ENCODE assay signal across 8 mouse cellular contexts in genomic region chr8:69775149-69775534, GRCm38 (mm10). TPM values are rescaled to one million over a fixed set of nuclear protein-coding genes. Genes with fewer than 3 reads are reported as not detected.
A peak's percentile ranks its signal among the peaks of the same experiment; 100 is the strongest.
DNase-seq lines count a peak whose midpoint lies in the region; ATAC-seq and TF ChIP-seq lines count a peak whose summit lies in the region.

No protein-coding gene starts in this region.

- H3K9ac ChIP-seq in kidney, postnatal 0 days (ENCODE audit: low read depth, low read length) = peak overlapping the region; percentile 90; the same call in 1 of the 2 replicates
- no peak overlapping the region for H3K9ac ChIP-seq in embryonic facial prominence, embryonic 12.5 days
- no peak overlapping the region for H3K9ac ChIP-seq in intestine, embryonic 14.5 days (ENCODE audit: low read length)
- no peak overlapping the region for H3K9ac ChIP-seq in midbrain, postnatal 0 days (replicated peaks; ENCODE audit: low read length, poor library complexity, severe bottlenecking)

- no peaks in the 10 kb centered on the region for H3K9me3 ChIP-seq in kidney, postnatal 0 days (replicated peaks; ENCODE audit: low read length)
- H3K9me3 ChIP-seq in embryonic facial prominence, embryonic 12.5 days = no peaks in the 10 kb centered on the region
- H3K9me3 ChIP-seq in intestine, embryonic 14.5 days (ENCODE audit: control insufficient read depth, low read length) = no peaks in the 10 kb centered on the region
- no peaks in the 10 kb centered on the region for H3K9me3 ChIP-seq in midbrain, postnatal 0 days (ENCODE audit: low read length)

- peak overlapping the region; percentile 69; the same call in 1 of the 2 replicates for H3K4me3 ChIP-seq in kidney, postnatal 0 days (replicated peaks; ENCODE audit: low read depth, low read length)
- peak overlapping the region; percentile 70 for H3K4me3 ChIP-seq in embryonic facial prominence, embryonic 12.5 days
- H3K4me3 ChIP-seq in intestine, embryonic 14.5 days (ENCODE audit: low read depth, low read length) = peak overlapping the region; percentile 72; the same call in 1 of the 2 replicates
- H3K4me3 ChIP-seq in midbrain, postnatal 0 days (ENCODE audit: low read depth, low read length) = peak overlapping the region; percentile 76; the same call in 1 of the 2 replicates

- no peak for ATAC-seq in kidney, postnatal 0 days (replicated peaks; ENCODE audit: low FRiP score, low read depth)
- peak; percentile 5; the same call in 1 of the 2 replicates for ATAC-seq in embryonic facial prominence, embryonic 12.5 days (ENCODE audit: insufficient number of reproducible peaks, insufficient read depth, low FRiP score, low TSS enrichment)
- ATAC-seq in intestine, embryonic 14.5 days (replicated peaks; ENCODE audit: low FRiP score, low TSS enrichment, low read depth) = peak; percentile 13; the same call in 1 of the 2 replicates
- ATAC-seq in midbrain, postnatal 0 days (ENCODE audit: low FRiP score) = no peak; the same call in 1 of the 2 replicates

- H3K27ac ChIP-seq in kidney, postnatal 0 days = no peak overlapping the region
- H3K27ac ChIP-seq in embryonic facial prominence, embryonic 12.5 days = peak overlapping the region; percentile 99; the same call in 1 of the 2 replicates
- no peak overlapping the region; the same call in 1 of the 2 replicates for H3K27ac ChIP-seq in intestine, embryonic 14.5 days (ENCODE audit: low read depth)
- H3K27ac ChIP-seq in midbrain, postnatal 0 days (ENCODE audit: low read depth, low read length) = peak overlapping the region; percentile 99

- TF ChIP-seq CTCF in kidney, postnatal 0 days (IDR thresholded peaks at IDR 0.05; ENCODE audit: low read depth) = no peak
- TF ChIP-seq CTCF in midbrain, postnatal 0 days (IDR thresholded peaks at IDR 0.05) = no peak

- H3K4me1 ChIP-seq in kidney, postnatal 0 days (replicated peaks; ENCODE audit: insufficient read depth, low read length) = peaks cover 4% of the 10 kb centered on the region; the same call in 1 of the 2 replicates
- peaks cover 16% of the 10 kb centered on the region for H3K4me1 ChIP-seq in embryonic facial prominence, embryonic 12.5 days
- peaks cover 20% of the 10 kb centered on the region for H3K4me1 ChIP-seq in intestine, embryonic 14.5 days (replicated peaks; ENCODE audit: control insufficient read depth, insufficient read depth, low read length)
- peaks cover 12% of the 10 kb centered on the region; the same call in 1 of the 2 replicates for H3K4me1 ChIP-seq in midbrain, postnatal 0 days (ENCODE audit: insufficient read depth, low read length)

- no peak for DNase-seq in kidney, postnatal 0 days (ENCODE audit: low spot score)
- DNase-seq in kidney, postnatal 14 days = no peak
- DNase-seq in intestine, embryonic 14.5 days (ENCODE audit: low spot score) = no peak
- DNase-seq in midbrain, postnatal 0 days (ENCODE audit: low spot score) = no peak
- DNase-seq in right cerebral cortex, postnatal 25 days = no peak
- DNase-seq in thymus, postnatal 10 days (ENCODE audit: low spot score in 2 of 2) = no peak
- DNase-seq in cerebellum, postnatal 25 days = no peak

- no peaks in the 10 kb centered on the region for H3K27me3 ChIP-seq in kidney, postnatal 0 days (ENCODE audit: insufficient read depth, low read length)
- H3K27me3 ChIP-seq in embryonic facial prominence, embryonic 12.5 days = no peaks in the 10 kb centered on the region
- H3K27me3 ChIP-seq in intestine, embryonic 14.5 days (replicated peaks; ENCODE audit: control insufficient read depth, insufficient read depth, low read length) = no peaks in the 10 kb centered on the region
- H3K27me3 ChIP-seq in midbrain, postnatal 0 days (ENCODE audit: insufficient read depth, low read length) = no peaks in the 10 kb centered on the region

- H3K36me3 ChIP-seq in kidney, postnatal 0 days (ENCODE audit: insufficient read depth, low read length) = no peaks in the 10 kb centered on the region
- H3K36me3 ChIP-seq in embryonic facial prominence, embryonic 12.5 days = peaks cover 4% of the 10 kb centered on the region; the same call in 1 of the 2 replicates
- H3K36me3 ChIP-seq in intestine, embryonic 14.5 days (ENCODE audit: control insufficient read depth, insufficient read depth, low read length) = 0 out of 2 replicates have a peak, but pooled peaks cover 6% of the 10 kb centered on the region
- no peaks in the 10 kb centered on the region for H3K36me3 ChIP-seq in midbrain, postnatal 0 days (ENCODE audit: insufficient read depth, low read length)

- peak overlapping the region; percentile 41 for H3K4me2 ChIP-seq in kidney, postnatal 0 days (ENCODE audit: low read length)
- H3K4me2 ChIP-seq in embryonic facial prominence, embryonic 12.5 days (replicated peaks) = peak overlapping the region; percentile 65
- peak overlapping the region; percentile 16; the same call in 1 of the 2 replicates for H3K4me2 ChIP-seq in intestine, embryonic 14.5 days (ENCODE audit: low read length)
- H3K4me2 ChIP-seq in midbrain, postnatal 0 days (ENCODE audit: low read depth, low read length, poor library complexity, severe bottlenecking) = peak overlapping the region; percentile 41

- WGBS in kidney, postnatal 0 days = 44% methylated on average over 2 of the region's 2 CpGs
- 50% methylated on average over 2 of the region's 2 CpGs for WGBS in embryonic facial prominence, embryonic 12.5 days
- 42% methylated on average over 2 of the region's 2 CpGs for WGBS in intestine, embryonic 14.5 days
- WGBS in midbrain, postnatal 0 days = 58% methylated on average over 2 of the region's 2 CpGs

RNA-seq across cellular contexts. Expression of gene Gm20422, which starts 0.5 kb away (rescaled TPM):
- 0.30 and 1.1 TPM in 2 replicates for polyA plus RNA-seq in kidney, postnatal 0 days (2015; fragmentation: Nextera tagmentation; extraction: Ambion mirVana)
- polyA plus RNA-seq in embryonic facial prominence, embryonic 12.5 days (2016; fragmentation: Nextera tagmentation; extraction: Ambion mirVana) = not detected in 2 replicates
- polyA plus RNA-seq in intestine, embryonic 14.5 days (2014; fragmentation: Nextera tagmentation; extraction: Ambion mirVana) = 0.73 and 1.3 TPM in 2 replicates
- total RNA-seq in midbrain, postnatal 0 days (2014; rRNA removed) = 1.5 and 2.4 TPM in 2 replicates
- polyA plus RNA-seq in midbrain, postnatal 0 days (2015; fragmentation: Nextera tagmentation; extraction: Ambion mirVana) = not detected in 2 replicates

RNA-seq across cellular contexts. Expression of gene Atp13a1, which starts 15.8 kb away (rescaled TPM):
- polyA plus RNA-seq in kidney, postnatal 0 days (2015; fragmentation: Nextera tagmentation; extraction: Ambion mirVana) = 34.1 and 38.4 TPM in 2 replicates
- polyA plus RNA-seq in embryonic facial prominence, embryonic 12.5 days (2016; fragmentation: Nextera tagmentation; extraction: Ambion mirVana) = 52.6 and 55.3 TPM in 2 replicates
- 52.6 and 55.9 TPM in 2 replicates for polyA plus RNA-seq in intestine, embryonic 14.5 days (2014; fragmentation: Nextera tagmentation; extraction: Ambion mirVana)
- 77.7 and 92.7 TPM in 2 replicates for total RNA-seq in midbrain, postnatal 0 days (2014; rRNA removed)
- polyA plus RNA-seq in midbrain, postnatal 0 days (2015; fragmentation: Nextera tagmentation; extraction: Ambion mirVana) = 44.6 and 46.4 TPM in 2 replicates

RNA-seq across cellular contexts. Expression of gene Zfp866, which starts 15.8 kb away (rescaled TPM):
- polyA plus RNA-seq in kidney, postnatal 0 days (2015; fragmentation: Nextera tagmentation; extraction: Ambion mirVana) = 14.7 and 17.4 TPM in 2 replicates
- 38.9 and 42.6 TPM in 2 replicates for polyA plus RNA-seq in embryonic facial prominence, embryonic 12.5 days (2016; fragmentation: Nextera tagmentation; extraction: Ambion mirVana)
- 27.4 and 27.5 TPM in 2 replicates for polyA plus RNA-seq in intestine, embryonic 14.5 days (2014; fragmentation: Nextera tagmentation; extraction: Ambion mirVana)
- total RNA-seq in midbrain, postnatal 0 days (2014; rRNA removed) = 44.7 and 53.4 TPM in 2 replicates
- polyA plus RNA-seq in midbrain, postnatal 0 days (2015; fragmentation: Nextera tagmentation; extraction: Ambion mirVana) = 19.2 and 20.0 TPM in 2 replicates

RNA-seq across cellular contexts. Expression of gene Zfp963, which starts 25.4 kb away (rescaled TPM):
- 5.3 TPM in 2 replicates for polyA plus RNA-seq in kidney, postnatal 0 days (2015; fragmentation: Nextera tagmentation; extraction: Ambion mirVana)
- polyA plus RNA-seq in embryonic facial prominence, embryonic 12.5 days (2016; fragmentation: Nextera tagmentation; extraction: Ambion mirVana) = 5.8 and 6.8 TPM in 2 replicates
- polyA plus RNA-seq in intestine, embryonic 14.5 days (2014; fragmentation: Nextera tagmentation; extraction: Ambion mirVana) = 5.6 and 5.8 TPM in 2 replicates
- 3.3 and 5.3 TPM in 2 replicates for total RNA-seq in midbrain, postnatal 0 days (2014; rRNA removed)
- 5.0 and 5.5 TPM in 2 replicates for polyA plus RNA-seq in midbrain, postnatal 0 days (2015; fragmentation: Nextera tagmentation; extraction: Ambion mirVana)

RNA-seq across cellular contexts. Expression of gene Gmip, which starts 33.3 kb away (rescaled TPM):
- polyA plus RNA-seq in kidney, postnatal 0 days (2015; fragmentation: Nextera tagmentation; extraction: Ambion mirVana) = 5.7 and 7.0 TPM in 2 replicates
- polyA plus RNA-seq in embryonic facial prominence, embryonic 12.5 days (2016; fragmentation: Nextera tagmentation; extraction: Ambion mirVana) = 9.5 and 10.4 TPM in 2 replicates
- 10.4 and 12.3 TPM in 2 replicates for polyA plus RNA-seq in intestine, embryonic 14.5 days (2014; fragmentation: Nextera tagmentation; extraction: Ambion mirVana)
- total RNA-seq in midbrain, postnatal 0 days (2014; rRNA removed) = 53.9 and 71.2 TPM in 2 replicates
- polyA plus RNA-seq in midbrain, postnatal 0 days (2015; fragmentation: Nextera tagmentation; extraction: Ambion mirVana) = 33.7 and 37.6 TPM in 2 replicates

Comparison
In these comparisons a context has a peak if more than half of its experiments do, and no peak if none do; other contexts are left out.
1. ATAC-seq: peak in embryonic facial prominence, embryonic 12.5 days (single experiment) and intestine, embryonic 14.5 days (single experiment); none in kidney, postnatal 0 days (single experiment) and midbrain, postnatal 0 days (single experiment).
2. H3K27ac ChIP-seq: peak in embryonic facial prominence, embryonic 12.5 days (single experiment) and midbrain, postnatal 0 days (single experiment); none in kidney, postnatal 0 days (single experiment) and intestine, embryonic 14.5 days (single experiment).
3. Peak in every context shown above with its lines, with median percentiles within 50 percentile points of each other: H3K4me2 ChIP-seq and H3K4me3 ChIP-seq.